28 mouse cellular contexts compared by ENCODE assay signal in the genomic region with DNA sequence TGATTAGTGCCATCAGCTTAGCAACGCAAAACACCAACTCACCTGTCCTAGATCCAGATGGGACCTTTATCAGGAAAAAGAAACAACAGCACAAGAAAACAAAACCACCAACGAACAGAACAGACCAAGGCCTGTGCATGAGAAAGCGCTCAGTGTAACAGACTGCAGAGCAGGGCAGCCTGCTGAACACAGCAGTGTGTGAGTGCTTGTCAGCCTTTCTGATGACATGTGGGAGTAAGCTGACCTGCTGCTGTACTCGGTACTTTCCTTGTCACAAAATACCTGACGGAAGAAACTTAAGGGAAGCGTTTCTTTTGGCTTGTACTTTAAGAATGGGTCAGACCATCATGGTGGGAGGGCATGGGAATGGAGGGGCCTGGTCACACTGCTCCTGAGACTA. TPM values are rescaled to one million over a fixed set of nuclear protein-coding genes. Genes with fewer than 3 reads are reported as not detected.
DNase-seq lines count a peak whose midpoint lies in the region; ATAC-seq and TF ChIP-seq lines count a peak whose summit lies in the region.
"Had no signal": no experiment of that assay in that cellular context is flagged by ENCODE, and none has a peak within 500 bp of the region (broad histone marks: within the 10 kb centered on the region; RNA-seq: fewer than 3 reads in every experiment).

No protein-coding gene starts in this region.

- no peaks in the 10 kb centered on the region for H3K36me3 ChIP-seq in heart, embryonic 11.5 days (ENCODE audit: control insufficient read depth, insufficient read depth, low read length)
- no peaks in the 10 kb centered on the region for H3K36me3 ChIP-seq in heart, embryonic 14.5 days (ENCODE audit: control insufficient read depth, insufficient read depth, low read length)
- no peaks in the 10 kb centered on the region for H3K36me3 ChIP-seq in heart, embryonic 16.5 days (ENCODE audit: control insufficient read depth, insufficient read depth)
- H3K36me3 ChIP-seq: embryonic facial prominence, embryonic 12.5 days; embryonic facial prominence, embryonic 15.5 days; hindbrain, embryonic 10.5 days; hindbrain, embryonic 13.5 days had no signal

- no peak overlapping the region for H3K4me3 ChIP-seq in heart, embryonic 11.5 days (ENCODE audit: low read depth, low read length)
- no peak overlapping the region for H3K4me3 ChIP-seq in heart, embryonic 14.5 days (ENCODE audit: control insufficient read depth in 1 of 2, insufficient read depth in 1 of 2, low read depth in 1 of 2, low read length in 2 of 2)
- H3K4me3 ChIP-seq in heart, embryonic 16.5 days (ENCODE audit: low read length), result no peak overlapping the region
- H3K4me3 ChIP-seq in cerebellum, adult 2 months (replicated peaks; ENCODE audit: insufficient read depth, low read depth, low read length), result no peak overlapping the region
- H3K4me3 ChIP-seq: embryonic facial prominence, embryonic 12.5 days; embryonic facial prominence, embryonic 15.5 days; hindbrain, embryonic 10.5 days; hindbrain, embryonic 13.5 days had no signal

- DNase-seq in heart, adult 11 months, result peak; percentile 76
- no peak for DNase-seq in heart, postnatal 36 days
- no peak for DNase-seq in heart, postnatal 14 days
- DNase-seq in heart, adult 18-20 months, result no peak
- no peak for DNase-seq in cerebellum, adult 2 months
- DNase-seq: adrenal gland, postnatal 10 days; adrenal gland, postnatal 36 days; B cell, adult 2 months; cerebellum, adult 18-20 months; cerebellum, adult 9-11 months; cerebellum, postnatal 25 days; forebrain, postnatal 0 days; gastrocnemius, postnatal 36 days; kidney, adult 8-10 months; kidney, postnatal 14 days had no signal

- peaks cover 25% of the 10 kb centered on the region for H3K4me1 ChIP-seq in heart, embryonic 11.5 days (ENCODE audit: control insufficient read depth, insufficient read depth, low read length)
- H3K4me1 ChIP-seq in heart, embryonic 14.5 days (ENCODE audit: control insufficient read depth in 2 of 2, insufficient read depth in 2 of 2, low read length in 2 of 2), result peaks cover 11 to 32% of the 10 kb centered on the region in 2 experiments
- peaks cover 16% of the 10 kb centered on the region for H3K4me1 ChIP-seq in heart, embryonic 16.5 days (ENCODE audit: control insufficient read depth, insufficient read depth, low read length)
- H3K4me1 ChIP-seq in cerebellum, adult 2 months (ENCODE audit: control insufficient read depth, insufficient read depth, low read length), result no peaks in the 10 kb centered on the region
- H3K4me1 ChIP-seq: embryonic facial prominence, embryonic 15.5 days had no signal

- H3K27me3 ChIP-seq in heart, embryonic 11.5 days (ENCODE audit: control insufficient read depth, insufficient read depth, low read length), result no peaks in the 10 kb centered on the region
- H3K27me3 ChIP-seq in heart, embryonic 14.5 days (ENCODE audit: control insufficient read depth, insufficient read depth, low read length), result no peaks in the 10 kb centered on the region
- no peaks in the 10 kb centered on the region for H3K27me3 ChIP-seq in heart, embryonic 16.5 days (ENCODE audit: control insufficient read depth, insufficient read depth, low read length)
- H3K27me3 ChIP-seq in cerebellum, adult 2 months (ENCODE audit: control insufficient read depth, insufficient read depth, low read length), result no peaks in the 10 kb centered on the region
- H3K27me3 ChIP-seq: CH12.LX; embryonic facial prominence, embryonic 12.5 days; embryonic facial prominence, embryonic 15.5 days; hindbrain, embryonic 13.5 days; Patski had no signal

- peak overlapping the region; percentile 57 for H3K27ac ChIP-seq in heart, embryonic 11.5 days (ENCODE audit: low read depth, low read length)
- peak overlapping the region; percentile 50 to 65 for H3K27ac ChIP-seq in heart, embryonic 14.5 days (replicated peaks in 1 of 2; ENCODE audit: control insufficient read depth in 1 of 2, insufficient read depth in 1 of 2, low read depth in 2 of 2, low read length in 2 of 2)
- peak overlapping the region; percentile 77 for H3K27ac ChIP-seq in heart, embryonic 16.5 days (ENCODE audit: low read length)
- H3K27ac ChIP-seq in cerebellum, adult 2 months (ENCODE audit: insufficient read depth, low read length), result no peak overlapping the region
- H3K27ac ChIP-seq: embryonic facial prominence, embryonic 12.5 days; embryonic facial prominence, embryonic 15.5 days; hindbrain, embryonic 10.5 days; hindbrain, embryonic 13.5 days had no signal

- intact Hi-C loops in heart, postnatal 36 days (cut with DNase I), result no loop called here
- intact Hi-C loops in heart, postnatal 14 days (cut with DNase I), result no loop called here

- H3K4me2 ChIP-seq in heart, embryonic 11.5 days, result 0 out of 2 replicates have a peak overlapping the region, but pooled peaks have one; percentile 8
- H3K4me2 ChIP-seq in heart, embryonic 14.5 days (ENCODE audit: low read length), result peak overlapping the region; percentile 34
- peak overlapping the region; percentile 47 for H3K4me2 ChIP-seq in heart, embryonic 16.5 days (ENCODE audit: low read depth, low read length)
- H3K4me2 ChIP-seq: embryonic facial prominence, embryonic 12.5 days; embryonic facial prominence, embryonic 15.5 days; hindbrain, embryonic 13.5 days had no signal

- no peak for TF ChIP-seq POLR2A in cerebellum, adult 2 months (IDR thresholded peaks at IDR 0.05; ENCODE audit: borderline replicate concordance, insufficient read depth, low read length)

- peak overlapping the region; percentile 46; the same call in 1 of the 2 replicates for H3K9ac ChIP-seq in heart, embryonic 11.5 days (ENCODE audit: low read depth, low read length)
- peak overlapping the region; percentile 13; the same call in 1 of the 2 replicates for H3K9ac ChIP-seq in heart, embryonic 14.5 days (ENCODE audit: low read length)
- peak overlapping the region; percentile 48; the same call in 1 of the 2 replicates for H3K9ac ChIP-seq in heart, embryonic 16.5 days (ENCODE audit: low read length)
- H3K9ac ChIP-seq: embryonic facial prominence, embryonic 12.5 days; embryonic facial prominence, embryonic 15.5 days; forebrain, postnatal 0 days; hindbrain, embryonic 13.5 days had no signal

- WGBS in heart, embryonic 11.5 days (ENCODE audit: insufficient replicate concordance), result 47% methylated on average over 6 of the region's 6 CpGs
- WGBS in heart, embryonic 14.5 days, result 25% methylated on average over 6 of the region's 6 CpGs
- WGBS in heart, embryonic 16.5 days, result 42% methylated on average over 6 of the region's 6 CpGs
- WGBS in cerebellum, adult 2 months, result 80% methylated on average over 6 of the region's 6 CpGs

- no peak for TF ChIP-seq CTCF in cerebellum, adult 2 months (IDR thresholded peaks at IDR 0.05; ENCODE audit: borderline replicate concordance, insufficient read depth, low read depth, low read length)

- no peaks in the 10 kb centered on the region for H3K9me3 ChIP-seq in heart, embryonic 11.5 days (replicated peaks; ENCODE audit: control insufficient read depth, low read length)
- no peaks in the 10 kb centered on the region for H3K9me3 ChIP-seq in heart, embryonic 14.5 days (ENCODE audit: control insufficient read depth, low read length)
- H3K9me3 ChIP-seq in heart, embryonic 16.5 days (replicated peaks; ENCODE audit: control insufficient read depth, low read length), result no peaks in the 10 kb centered on the region
- H3K9me3 ChIP-seq: embryonic facial prominence, embryonic 12.5 days; embryonic facial prominence, embryonic 15.5 days; G1E; hindbrain, embryonic 10.5 days; hindbrain, embryonic 13.5 days had no signal

- ATAC-seq in heart, embryonic 11.5 days (replicated peaks; ENCODE audit: insufficient number of reproducible peaks, low FRiP score, low TSS enrichment), result 0 out of 2 replicates have a peak, but pooled peaks have one; percentile 43
- ATAC-seq in heart, embryonic 14.5 days (ENCODE audit: insufficient number of reproducible peaks, insufficient read depth, low FRiP score, low read depth), result no peak
- peak; percentile 46; the same call in 1 of the 2 replicates for ATAC-seq in heart, embryonic 16.5 days (replicated peaks; ENCODE audit: extremely low read depth, insufficient read depth, low FRiP score)
- ATAC-seq: forebrain, embryonic 14.5 days; forebrain, postnatal 0 days; hindbrain, embryonic 16.5 days; intestine, postnatal 0 days; Patski had no signal

RNA-seq across cellular contexts. Expression of a gene that starts 3.6 kb away (rescaled TPM):
- total RNA-seq in heart, postnatal 36 days (2021), result 10 to 100 TPM; 35.4 to 37.8 TPM
- polyA plus RNA-seq in heart, embryonic 11.5 days (2014; fragmentation: Nextera tagmentation; extraction: Ambion mirVana), result 26.0 and 26.8 TPM in 2 replicates
- total RNA-seq in heart, postnatal 14 days (2021), result 10 to 100 TPM; 40.8 to 45.8 TPM
- 26.9 and 27.7 TPM in 2 replicates for polyA plus RNA-seq in heart, embryonic 14.5 days (2014; fragmentation: Nextera tagmentation; extraction: Ambion mirVana)
- 10 to 100 TPM; 26.0 to 34.6 TPM for total RNA-seq in heart, adult 18-20 months (2021)
- polyA plus RNA-seq in heart, embryonic 16.5 days (2015; fragmentation: Nextera tagmentation; extraction: Ambion mirVana), result 24.2 and 26.7 TPM in 2 replicates
- 1.6 TPM in 2 replicates for polyA plus RNA-seq in cerebellum, adult 2 months (2012; rRNA removed)
